Mouse (Mus musculus) liver, embryonic 14.5 days (tissue): ENCODE measurements around the gene Krt80. TPM values are rescaled to one million over a fixed set of nuclear protein-coding genes. Genes with fewer than 3 reads are reported as not detected.

Experiments
- ATAC-seq: fragments of 200-750 bp; cut with Nextera tagmentation; 2 replicates; pipeline ENCODE4 v1.8.0; 2017; ENCODE audit warnings: moderate number of reproducible peaks, mild to moderate bottlenecking, moderate library complexity; ENCODE audit not compliant: insufficient read depth
- DNase-seq, 3 experiments: peaks; one replicate each; pipeline ENCODE4 v3.0.0-alpha.2; 2012 to 2013; ENCODE audit warnings: low read depth in 3 of 3, low spot score in 3 of 3
- H3K27ac ChIP-seq: fragments of 300-500 bp; sonication (generic); 2 replicates; pipeline ENCODE4 v1.5.1; 2014; ENCODE audit warnings: moderate library complexity, mild to moderate bottlenecking, control low read depth, inconsistent platforms
- H3K27me3 ChIP-seq: fragments of 300-500 bp; sonication (generic); 2 replicates; pipeline ENCODE4 v1.6.1; 2014; ENCODE audit warnings: mild to moderate bottlenecking, low read length, moderate library complexity; ENCODE audit not compliant: control insufficient read depth, insufficient read depth
- H3K36me3 ChIP-seq: fragments of 300-500 bp; sonication (generic); replicated peaks from 2 replicates; pipeline ENCODE4 v1.6.1; 2014; ENCODE audit warnings: low read depth; ENCODE audit not compliant: control insufficient read depth, insufficient read depth
- H3K4me1 ChIP-seq, 2 experiments: fragments of 200-500 bp in 1 of 2; fragments of 300-500 bp in 1 of 2; sonication (generic) in 1 of 2; replicated peaks; 2 replicates each; pipeline ENCODE4 v1.6.1; 2012 to 2014; ENCODE audit warnings: antibody characterized with exemption in 1 of 2, inconsistent platforms in 1 of 2, low read length in 1 of 2; ENCODE audit not compliant: control insufficient read depth in 2 of 2, insufficient read depth in 2 of 2
- H3K4me2 ChIP-seq: fragments of 300-500 bp; sonication (generic); 2 replicates; pipeline ENCODE4 v1.6.1; 2014; ENCODE audit warnings: low read depth, mild to moderate bottlenecking, control low read depth, moderate library complexity
- H3K4me3 ChIP-seq, 2 experiments: fragments of 200-500 bp in 1 of 2; fragments of 300-500 bp in 1 of 2; sonication (generic) in 1 of 2; 2 replicates each; pipeline ENCODE4 v1.5.1; 2012 to 2014; ENCODE audit warnings: low read depth in 2 of 2, low read length in 2 of 2, mild to moderate bottlenecking in 2 of 2, control low read depth in 1 of 2, inconsistent platforms in 1 of 2, moderate library complexity in 1 of 2; ENCODE audit not compliant: insufficient read depth in 1 of 2
- H3K9ac ChIP-seq: fragments of 300-500 bp; sonication (generic); replicated peaks from 2 replicates; pipeline ENCODE4 v1.6.1; 2014; ENCODE audit warnings: mild to moderate bottlenecking, control low read depth, moderate library complexity
- H3K9me3 ChIP-seq: fragments of 300-500 bp; sonication (generic); 2 replicates; pipeline ENCODE4 v1.6.1; 2016; ENCODE audit warnings: low read length, mixed read lengths; ENCODE audit not compliant: control insufficient read depth
- CTCF ChIP-seq: IDR thresholded peaks from 2 replicates; pipeline ENCODE4 v1.5.1; 2016; ENCODE audit warnings: antibody characterized with exemption, low read depth, control low read depth
- EP300 ChIP-seq: IDR thresholded peaks from 2 replicates; pipeline ENCODE4 v1.6.1; 2016; ENCODE audit warnings: antibody characterized with exemption, low read depth
- WGBS: fragments of 180-500 bp; shearing (Covaris S2); extraction: QIAGEN DNeasy Blood & Tissue Kit; methylation state at CpG from one replicate; pipeline ENCODE4 v1.1.7; 2014; ENCODE audit not compliant: insufficient replicate concordance; 5-methylcytosine and 5-hydroxymethylcytosine counted together
- polyA plus RNA-seq, 2 experiments: library from polyadenylated mRNA; depleted of rRNA in 1 of 2; stranded (reverse) in 1 of 2; unstranded in 1 of 2; fragments of >200 nt; fragmentation: Nextera tagmentation in 1 of 2; extraction: Ambion mirVana in 1 of 2; gene quantifications; 2 replicates each; pipeline versions ENCODE4 v1.2.1 to v1.2.3; 2012 to 2014

Krt80 gene
- polyA plus RNA-seq, 2 experiments, result 0.19 to 0.27 TPM

GRCm38 (mm10) chr15:101318889-101319765, 50.8 kb downstream of the Krt80 start:
- WGBS, result 47% methylated on average over 14 of the region's 14 CpGs
- Histone ChIP-seq H3K4me3 (no peak overlapping the region), H3K36me3 (no peaks in the 10 kb centered on the region), H3K4me2 (no peak overlapping the region), H3K27ac (no peak overlapping the region), H3K27me3 (no peaks in the 10 kb centered on the region), H3K9me3 (no peaks in the 10 kb centered on the region; the same call in 1 of the 2 replicates), H3K9ac (no peak overlapping the region), H3K4me1 (peaks cover 0 to 24% of the 10 kb centered on the region in 2 experiments; a peak in 2 of 4 replicates)
- TF ChIP-seq CTCF, result no peak
- no peak for TF ChIP-seq EP300
- ATAC-seq (no peak), DNase-seq (no peak)

- no peak overlapping the region for H3K27ac ChIP-seq
- H3K4me2 ChIP-seq, result no peak overlapping the region
- H3K36me3 ChIP-seq, result no peaks in the 10 kb centered on the region
- no peak overlapping the region for H3K9ac ChIP-seq
- 34% methylated on average over 2 of the region's 2 CpGs for WGBS
- TF ChIP-seq EP300, result no peak
- no peak for TF ChIP-seq CTCF
- DNase-seq (no peak), ATAC-seq (no peak)
- H3K9me3 ChIP-seq, result no peaks in the 10 kb centered on the region
- no peaks in the 10 kb centered on the region for H3K27me3 ChIP-seq
- H3K4me1 ChIP-seq, result peaks cover 0 to 24% of the 10 kb centered on the region in 2 experiments; a peak in 2 of 4 replicates
- no peak overlapping the region for H3K4me3 ChIP-seq
Measured at GRCm38 (mm10) chr15:101317814-101318500, 52.0 kb downstream of the Krt80 start.

- H3K4me3 ChIP-seq, result peak overlapping the region; percentile 1 to 35; a peak in 3 of 4 replicates
- no peaks in the 10 kb centered on the region for H3K36me3 ChIP-seq
- no peak overlapping the region; the same call in 1 of the 2 replicates for H3K4me2 ChIP-seq
- no peaks in the 10 kb centered on the region for H3K9me3 ChIP-seq
- WGBS, result 21% methylated on average over 18 of the region's 18 CpGs
- DNase-seq (no peak), ATAC-seq (no peak)
- peaks cover 0 to 24% of the 10 kb centered on the region in 2 experiments; a peak in 2 of 4 replicates for H3K4me1 ChIP-seq
- no peaks in the 10 kb centered on the region for H3K27me3 ChIP-seq
- no peak overlapping the region for H3K27ac ChIP-seq
- no peak overlapping the region for H3K9ac ChIP-seq
- no peak for TF ChIP-seq CTCF
- no peak for TF ChIP-seq EP300
Measured at GRCm38 (mm10) chr15:101316913-101317813, 52.8 kb downstream of the Krt80 start.

- Histone ChIP-seq H3K9ac (no peak overlapping the region), H3K36me3 (no peaks in the 10 kb centered on the region), H3K27ac (no peak overlapping the region)
Measured at GRCm38 (mm10) chr15:101316279-101316912, 53.6 kb downstream of the Krt80 start.

More at GRCm38 (mm10) chr15:101316279-101316912, 53.6 kb downstream of the Krt80 start:
- peaks cover 0 to 23% of the 10 kb centered on the region in 2 experiments; a peak in 2 of 4 replicates for H3K4me1 ChIP-seq
- ATAC-seq, result no peak
- no peak for DNase-seq
- TF ChIP-seq EP300 (no peak), CTCF (no peak)
- peak overlapping the region; percentile 3 to 35 for H3K4me3 ChIP-seq
- WGBS, result 15% methylated on average over 13 of the region's 13 CpGs
- no peaks in the 10 kb centered on the region for H3K9me3 ChIP-seq
- peak overlapping the region; percentile 35 for H3K4me2 ChIP-seq
- H3K27me3 ChIP-seq, result no peaks in the 10 kb centered on the region
